Mouse (Mus musculus): Measurements from ENCODE around the gene Asb15.

- TF ChIP-seq CTCF (IDR thresholded peaks at IDR 0.05; ENCODE audit: control insufficient read depth, insufficient read depth, low read length) (no peak), POLR2A (IDR thresholded peaks at IDR 0.05; ENCODE audit: borderline replicate concordance, control insufficient read depth, low read depth, low read length) (no peak)
These were observed 10.5 kb downstream of the Asb15 start for GRCm38 (mm10) chr6:24538435-24538834.
